Mouse (Mus musculus) central nervous system, embryonic 14 days (tissue): ENCODE data around the gene Gm20219. TPM values are rescaled to one million over a fixed set of nuclear protein-coding genes. Genes with fewer than 3 reads are reported as not detected.

Experiments
- polyA plus RNA-seq: library from polyadenylated mRNA; depleted of rRNA; stranded (reverse); fragments of >200 nt; gene quantifications from 2 replicates; pipeline ENCODE4 v1.2.3, GENCODE M21; 2012; rRNA removed

The Gm20219 gene
- polyA plus RNA-seq = 3.0 TPM in 2 replicates

GRCm38 (mm10) chr17:56554122-56554551 lies at the start of gene Gm20219:
Gm20219 (minus strand) TSS chr17:56554387.

GRCm38 (mm10) chr17:56584257-56585130 lies 30.3 kb upstream of the Gm20219 start, which contains the start of the genes Safb2 and Safb:
Safb2 (minus strand) TSS chr17:56584585.
Safb (plus strand) TSS chr17:56584825.

GRCm38 (mm10) chr17:56512310-56512709 lies 41.9 kb downstream of the Gm20219 start, which contains the start of gene Znrf4:
Znrf4 (minus strand) TSS chr17:56512431.

Other genes starting within 250 kb of the Gm20219 start
- 60.9 and 62.1 TPM in 2 replicates for gene Kdm4b, start 228.3 kb downstream of the Gm20219 start, polyA plus RNA-seq
- 1,167 and 1,339 TPM in 2 replicates for gene Ptprs, start 77.9 kb downstream of the Gm20219 start, polyA plus RNA-seq
- 0.06 TPM in 1 of 2 replicates, not detected in the other for gene Znrf4, start 42.0 kb downstream of the Gm20219 start, polyA plus RNA-seq
- gene Safb2, start 30.2 kb upstream of the Gm20219 start, polyA plus RNA-seq = 113 and 131 TPM in 2 replicates
- gene Safb, start 30.4 kb upstream of the Gm20219 start, polyA plus RNA-seq = 176 and 190 TPM in 2 replicates
- gene 2410015M20Rik, start 55.4 kb upstream of the Gm20219 start, polyA plus RNA-seq = 136 and 139 TPM in 2 replicates
- gene Rpl36, start 59.0 kb upstream of the Gm20219 start, polyA plus RNA-seq = 2,057 and 2,130 TPM in 2 replicates
- gene Lonp1, start 72.5 kb upstream of the Gm20219 start, polyA plus RNA-seq = 73.8 and 76.1 TPM in 2 replicates
- gene Catsperd, start 73.8 kb upstream of the Gm20219 start, polyA plus RNA-seq = 3.9 and 4.9 TPM in 2 replicates
- gene Ranbp3, start 118.9 kb upstream of the Gm20219 start, polyA plus RNA-seq = 150 and 160 TPM in 2 replicates
- gene Ndufa11, start 163.4 kb upstream of the Gm20219 start, polyA plus RNA-seq = 306 and 325 TPM in 2 replicates
- 19.4 and 20.8 TPM in 2 replicates for gene Vmac, start 163.6 kb upstream of the Gm20219 start, polyA plus RNA-seq
- 3.6 and 6.1 TPM in 2 replicates for gene Nrtn, start 203.1 kb upstream of the Gm20219 start, polyA plus RNA-seq
- 150 and 161 TPM in 2 replicates for gene Dus3l, start 210.4 kb upstream of the Gm20219 start, polyA plus RNA-seq
- gene Prr22, start 215.9 kb upstream of the Gm20219 start, polyA plus RNA-seq = 3.2 and 3.4 TPM in 2 replicates